Mouse (Mus musculus) hematopoietic stem cell, adult 5-6 weeks (primary cell): ENCODE measurements around the gene Dpf3. TPM values are rescaled to one million over a fixed set of nuclear protein-coding genes. Genes with fewer than 3 reads are reported as not detected.

Source experiments
- ATAC-seq, 2 experiments: fragments of 125-278 bp in 1 of 2; replicated peaks in 1 of 2; 2 replicates each; pipeline ENCODE4 v1.8.0; 2016 to 2017; ENCODE audit warnings: inconsistent platforms in 2 of 2, mild to moderate bottlenecking in 2 of 2, moderate number of reproducible peaks in 2 of 2, low read depth in 1 of 2, moderate TSS enrichment in 1 of 2; ENCODE audit not compliant: low FRiP score in 2 of 2, poor library complexity in 2 of 2, severe bottlenecking in 2 of 2, insufficient read depth in 1 of 2, low TSS enrichment in 1 of 2
- total RNA-seq: library from RNA; stranded (forward); fragments of 172-1452, 232-1000 nt; gene quantifications from 2 replicates; pipeline ENCODE4 v1.2.3, GENCODE M21; 2017

The Dpf3 gene
- total RNA-seq, 1 experiment from 2014 or later, result 3.9 TPM

DNA sequence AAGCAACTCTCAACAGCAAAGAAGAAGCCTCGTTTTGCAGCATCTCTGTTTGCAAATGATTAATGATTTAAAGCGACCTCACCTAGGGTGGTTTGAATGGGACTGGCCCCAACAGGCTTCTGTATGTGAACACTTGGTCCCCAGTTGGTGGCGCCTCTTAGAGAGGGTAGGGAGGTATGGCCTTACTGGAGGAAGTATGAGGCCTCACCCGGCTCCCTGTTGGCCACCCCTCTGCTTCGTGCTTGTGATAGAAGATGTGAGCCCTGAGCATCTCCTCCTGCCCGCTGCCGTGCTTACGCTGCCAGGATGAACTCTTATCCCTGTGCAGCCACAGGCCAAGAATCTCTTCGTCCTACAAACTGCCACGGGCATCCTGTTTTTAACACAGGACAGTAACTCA is 19.0 kb upstream of the Dpf3 start:
- no peak for ATAC-seq

- ATAC-seq, result peak; percentile 17 to 45; a peak in 2 of 4 replicates
Measured at GRCm38 (mm10) chr12:83502190-83502589, 14.7 kb upstream of the Dpf3 start.

- ATAC-seq, result no peak
Measured at GRCm38 (mm10) chr12:83499256-83499655, 11.7 kb upstream of the Dpf3 start.

DNA sequence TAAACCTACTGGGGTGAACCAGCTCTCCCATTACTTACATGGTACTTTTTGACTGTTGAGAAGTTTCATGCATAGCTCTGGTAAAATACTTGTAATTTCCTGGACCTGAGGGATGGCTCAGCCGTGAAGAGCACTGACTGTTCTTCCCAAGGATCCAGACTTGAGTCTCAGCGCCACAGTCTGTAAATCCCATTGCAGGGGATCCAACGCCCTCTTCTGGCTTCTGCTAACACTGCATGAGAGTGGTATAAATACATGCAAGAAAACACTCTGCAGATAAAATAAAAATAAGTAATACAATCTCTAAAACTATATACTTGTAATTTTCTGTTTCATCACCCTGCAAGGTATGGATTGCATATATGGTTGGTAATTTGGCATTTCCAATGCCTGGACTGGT is 10.4 kb upstream of the Dpf3 start:
- ATAC-seq, result no peak

DNA sequence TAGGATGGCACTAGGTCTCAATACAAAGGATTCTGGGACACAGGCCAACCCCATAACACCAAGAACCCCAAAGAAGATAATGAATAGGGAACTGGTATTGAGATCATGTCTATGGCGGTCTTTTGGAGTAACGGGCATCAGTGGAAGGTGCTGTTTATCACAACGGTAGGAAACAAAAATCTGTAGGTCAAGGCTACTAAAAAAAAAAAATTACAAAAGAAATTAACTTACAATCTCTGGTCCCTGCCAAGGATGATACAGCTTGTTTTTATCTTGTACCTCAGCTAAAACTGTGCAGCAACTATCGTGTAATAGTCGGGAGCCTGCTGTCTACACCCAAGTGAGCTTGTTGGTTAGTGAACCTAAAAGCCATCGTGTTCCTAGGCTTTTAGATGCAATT is 9.2 kb upstream of the Dpf3 start:
- no peak for ATAC-seq

DNA sequence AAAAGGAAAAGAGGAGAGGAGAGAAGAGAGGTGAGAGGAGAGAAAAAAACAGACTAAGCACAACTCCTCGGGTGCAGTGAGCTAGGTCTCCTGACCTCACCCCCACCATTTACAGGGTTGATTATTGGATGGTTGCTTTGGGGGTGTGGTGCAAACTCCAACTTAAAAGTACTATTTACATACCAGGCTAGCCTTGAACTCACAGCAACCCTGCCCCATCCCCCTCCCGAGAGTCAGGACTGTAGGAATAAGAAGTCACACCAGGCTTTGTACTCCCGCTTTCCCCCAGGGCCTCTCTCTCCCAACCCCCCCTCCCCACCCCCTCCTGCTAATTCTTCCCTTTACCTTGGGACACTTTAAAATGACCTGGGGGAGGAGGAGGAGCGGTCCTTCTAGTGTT is 8.8 kb upstream of the Dpf3 start:
- ATAC-seq, result no peak

- no peak for ATAC-seq
Measured at GRCm38 (mm10) chr12:83495961-83496282, 8.4 kb upstream of the Dpf3 start.

GRCm38 (mm10) chr12:83495248-83495960 is 7.9 kb upstream of the Dpf3 start:
- ATAC-seq, result no peak

GRCm38 (mm10) chr12:83494196-83494595 is 6.7 kb upstream of the Dpf3 start:
- no peak for ATAC-seq

DNA sequence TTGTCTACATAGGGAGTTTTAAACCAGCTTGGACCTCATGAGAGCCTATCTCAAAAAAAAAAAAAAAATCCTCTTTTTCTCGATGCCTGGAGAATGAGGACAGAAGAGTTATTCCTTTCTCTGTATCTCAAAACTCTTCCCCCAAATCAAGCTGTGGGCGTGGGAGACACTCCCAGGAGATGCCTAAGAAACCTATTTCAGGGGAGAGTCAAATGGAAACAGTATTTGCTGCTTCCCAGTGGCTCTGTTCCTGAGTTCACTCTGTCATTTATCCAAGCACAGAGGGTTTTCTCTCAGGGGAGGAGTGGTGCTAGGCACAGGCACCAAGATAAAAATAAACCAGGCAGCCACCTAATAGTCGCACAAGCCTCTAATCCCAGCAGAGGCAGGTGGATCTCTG is 5.3 kb upstream of the Dpf3 start:
- ATAC-seq, result no peak

- no peak for ATAC-seq
Measured at GRCm38 (mm10) chr12:83491609-83492008, 4.1 kb upstream of the Dpf3 start.

DNA sequence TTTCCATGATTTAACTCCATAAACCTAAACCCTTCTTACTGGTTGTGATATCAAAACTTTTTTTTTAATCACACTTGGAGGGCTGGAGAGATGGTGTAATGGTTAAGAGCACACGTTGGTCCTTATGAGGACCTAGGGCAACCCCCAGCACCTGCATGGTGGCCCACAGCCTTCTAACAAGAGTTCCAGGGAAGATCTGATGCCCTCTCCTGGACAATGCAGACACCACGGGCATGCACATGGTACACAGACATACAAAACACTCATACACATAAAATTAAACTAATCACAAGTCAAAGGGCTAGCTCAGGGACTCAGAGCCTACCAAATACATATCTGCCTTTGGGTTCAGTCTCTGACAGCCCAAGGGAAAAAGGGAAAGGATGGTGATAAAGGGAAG is 2.2 kb upstream of the Dpf3 start:
- ATAC-seq, result no peak

DNA sequence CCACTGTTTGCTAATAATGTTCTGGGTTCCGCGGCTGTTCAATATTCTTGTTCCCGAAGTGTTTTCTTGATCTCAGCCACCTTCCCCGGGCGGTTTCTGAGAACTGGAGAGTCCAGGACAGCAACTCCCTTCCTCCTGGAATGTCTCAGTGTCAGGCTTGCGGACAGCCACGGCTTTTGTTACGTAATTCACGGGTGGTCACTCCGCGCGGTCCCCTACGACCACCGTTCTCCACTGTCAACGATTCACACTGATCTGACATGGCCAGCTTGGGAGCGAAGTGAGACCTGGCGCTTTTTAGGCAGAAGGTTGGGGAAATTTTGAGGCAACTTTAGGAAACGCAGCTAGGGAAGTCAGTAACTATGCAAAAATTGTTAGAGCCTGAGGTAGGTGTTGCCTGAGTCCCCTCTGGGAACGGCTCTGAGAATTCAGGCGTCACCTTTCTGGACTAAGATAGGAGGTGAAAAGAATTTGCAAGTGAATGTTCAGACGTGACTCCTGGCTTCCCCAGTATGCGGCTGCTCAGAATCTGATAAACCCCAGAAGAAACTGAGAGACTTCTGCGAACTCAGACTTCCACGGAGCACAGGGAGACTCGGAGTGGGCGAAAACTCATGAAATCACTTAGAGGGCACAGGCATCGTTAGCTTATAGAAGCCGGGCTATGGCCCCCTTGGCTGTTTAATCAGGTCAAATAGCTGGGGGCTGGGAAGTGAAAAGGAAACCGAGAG is 860 bp upstream of the Dpf3 start:
- no peak for ATAC-seq

DNA sequence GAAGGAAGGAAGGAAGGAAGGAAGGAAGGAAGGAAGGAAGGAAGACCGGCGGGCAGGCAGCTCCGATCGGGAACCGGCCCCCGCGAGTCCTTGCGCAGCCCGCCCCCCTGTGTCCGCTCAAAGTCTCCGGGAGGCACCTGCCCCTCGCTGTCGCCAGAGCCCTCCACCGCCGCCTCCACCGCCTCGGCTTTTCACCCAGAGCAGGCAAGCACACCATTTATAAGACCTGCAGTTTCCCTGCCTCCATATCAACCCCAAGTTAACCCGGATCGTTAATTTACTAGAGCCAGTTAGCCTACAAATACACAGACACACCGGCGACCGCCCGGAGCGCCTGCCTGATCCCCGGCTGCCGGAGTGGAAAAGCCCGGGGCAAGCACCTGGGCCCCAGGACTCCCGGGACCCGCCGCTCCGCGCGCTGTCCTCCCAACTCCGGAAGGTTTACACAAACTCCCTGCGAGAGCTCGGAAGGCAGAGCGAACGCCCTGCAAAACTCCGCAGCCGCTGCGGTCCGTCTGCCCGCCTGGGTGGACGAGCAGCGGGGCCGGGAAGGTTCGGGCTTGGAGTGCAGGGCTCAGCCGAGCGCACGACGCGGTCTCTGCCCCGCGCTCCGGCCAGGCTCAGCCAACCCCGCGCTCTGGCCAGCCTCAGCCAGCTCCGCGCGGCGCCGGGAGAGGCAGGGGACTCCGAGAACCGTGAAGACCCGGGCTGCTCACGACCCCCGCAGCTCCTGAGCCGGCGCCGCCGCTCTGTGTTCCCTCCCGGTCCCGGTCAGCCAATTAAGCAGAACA is 650 bp downstream of the Dpf3 start:
- ATAC-seq, result 0 out of 4 replicates have a peak, but pooled peaks have one; percentile 1 to 13

GRCm38 (mm10) chr12:83485911-83486670 is 1.4 kb downstream of the Dpf3 start:
- peak in 1 of 2 experiments; percentile 10; a peak in 1 of 4 replicates for ATAC-seq

- ATAC-seq, result no peak
Measured at GRCm38 (mm10) chr12:83484855-83485745, 2.4 kb downstream of the Dpf3 start.

DNA sequence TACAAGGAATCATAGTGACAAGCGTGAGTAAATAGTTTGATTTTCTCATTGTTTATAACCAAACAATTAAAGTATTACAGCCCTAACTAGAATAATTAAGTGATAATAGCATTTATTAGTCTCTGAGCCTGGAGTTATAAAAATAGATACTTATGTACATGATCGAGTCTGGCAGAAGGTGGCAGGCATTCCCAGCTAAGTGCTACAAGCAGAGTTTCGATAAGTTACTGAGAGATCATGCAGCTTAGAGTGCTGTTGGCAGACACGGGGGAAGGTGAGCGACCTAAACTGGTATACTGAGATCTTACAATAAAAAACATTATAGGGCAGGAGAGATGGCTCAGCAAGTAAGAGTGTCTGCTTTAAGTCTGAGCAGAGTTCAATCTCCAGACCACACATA is 3.9 kb downstream of the Dpf3 start:
- no peak for ATAC-seq
